Mouse (Mus musculus): ENCODE measurements around the gene Gpr135. TPM values are rescaled to one million over a fixed set of nuclear protein-coding genes. Genes with fewer than 3 reads are reported as not detected.

The Gpr135 gene
- polyA plus RNA-seq, 1 experiment from 2014 or later: 7.8 TPM

DNA sequence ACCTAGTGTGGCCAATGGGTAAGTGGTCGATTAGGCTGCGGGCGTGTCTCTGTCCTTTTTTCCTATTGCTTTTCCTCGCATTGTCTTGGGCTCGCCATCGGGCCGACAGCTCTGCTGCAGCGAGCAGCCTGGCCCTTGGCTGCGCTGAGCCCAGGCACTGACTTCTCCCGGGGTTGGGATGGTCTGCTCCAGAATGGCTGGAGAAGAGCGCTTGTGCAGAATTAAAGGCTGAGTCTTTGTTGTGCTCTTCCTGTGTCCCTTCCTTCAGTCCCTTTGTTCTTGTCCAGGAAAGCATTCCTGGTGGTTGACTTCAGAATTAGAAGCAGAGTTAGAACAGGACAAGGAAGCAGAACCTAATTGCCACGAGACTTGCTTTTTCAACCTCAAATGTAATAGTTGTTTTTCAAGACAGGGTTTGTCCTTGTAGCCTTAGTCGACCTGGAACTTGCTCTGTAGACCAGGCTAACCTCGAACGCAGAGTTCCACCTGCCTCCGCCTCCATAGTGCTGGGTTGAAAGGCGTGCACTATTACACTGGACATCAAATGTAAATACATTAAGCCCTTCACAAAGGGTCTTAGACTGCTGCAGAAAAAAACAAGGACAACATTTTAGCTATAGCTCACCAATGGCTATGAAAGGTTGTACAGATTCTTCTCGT is 15.4 kb upstream of the Gpr135 start:
- no peaks in the 10 kb centered on the region for H3K27me3 ChIP-seq (replicated peaks; ENCODE audit: control insufficient read depth, insufficient read depth, low read length)
- WGBS: 1% methylated on average over 18 of the region's 18 CpGs
- peaks cover 2% of the 10 kb centered on the region; the same call in 1 of the 2 replicates for H3K36me3 ChIP-seq (ENCODE audit: control insufficient read depth, insufficient read depth, low read length)
- peak overlapping the region; percentile 48 for H3K4me3 ChIP-seq (ENCODE audit: low read length)
- no peaks in the 10 kb centered on the region for H3K9me3 ChIP-seq (ENCODE audit: control insufficient read depth, low read length)
- peaks cover 21% of the 10 kb centered on the region for H3K4me1 ChIP-seq (ENCODE audit: control insufficient read depth, insufficient read depth, low read depth, low read length)
- peak overlapping the region; percentile 83 for H3K9ac ChIP-seq (ENCODE audit: low read depth, low read length)
- peak overlapping the region; percentile 92 for H3K27ac ChIP-seq (ENCODE audit: low read depth, low read length)
- H3K4me2 ChIP-seq (ENCODE audit: low read length): peak overlapping the region; percentile 74
- no peak for ATAC-seq

DNA sequence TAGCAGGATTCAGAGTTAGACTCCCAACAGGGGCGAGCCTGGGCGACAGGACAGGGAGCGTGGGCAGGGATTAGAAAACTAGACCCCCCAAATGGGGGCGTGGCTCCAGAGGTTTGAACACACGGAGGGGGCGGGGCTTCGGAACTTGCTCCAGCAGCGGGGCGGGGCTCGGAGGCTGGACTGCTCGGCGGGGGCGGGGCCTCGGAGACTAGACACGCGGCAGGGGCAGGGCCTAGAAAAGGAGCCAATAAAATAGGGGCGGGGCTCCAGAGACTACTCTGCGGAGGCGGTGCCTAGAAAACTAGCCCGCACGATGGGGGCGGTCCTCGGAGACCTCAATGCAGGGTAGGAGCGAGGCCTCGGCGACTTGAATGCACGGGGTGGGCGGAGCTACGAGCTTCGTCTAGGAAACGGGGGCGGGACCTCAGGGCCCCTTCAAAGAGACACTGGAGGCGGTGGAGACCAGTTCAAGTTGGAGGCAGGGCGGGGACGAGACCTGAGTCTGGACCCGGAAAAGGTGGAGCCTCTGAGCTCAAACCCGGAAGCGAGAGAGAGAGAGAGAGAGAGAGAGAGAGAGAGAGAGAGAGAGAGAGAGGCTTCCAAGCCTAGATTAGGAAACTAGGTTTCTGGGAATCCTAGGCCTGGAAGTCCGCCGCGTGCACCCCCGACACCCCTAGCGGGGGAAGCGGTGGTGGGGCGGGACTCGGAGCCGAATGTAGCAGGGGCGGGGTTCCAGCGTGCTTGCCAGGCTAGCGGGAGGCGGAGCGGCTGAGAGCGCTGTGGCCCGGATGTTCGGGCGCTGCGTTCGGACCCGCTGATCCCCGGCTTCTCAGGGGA is 14.6 kb upstream of the Gpr135 start, which contains the start of the genes L3hypdh and Jkamp:
TSS of gene L3hypdh (minus strand) at position 111 of the 837 bp plus-strand sequence.
TSS of gene Jkamp (plus strand) at position 261 of the 837 bp plus-strand sequence.
- ATAC-seq: peak; percentile 96

GRCm38 (mm10) chr12:72085024-72085328 is 14.1 kb upstream of the Gpr135 start:
- Histone ChIP-seq H3K9me3 (ENCODE audit: control insufficient read depth, low read length) (no peaks in the 10 kb centered on the region), H3K27ac (ENCODE audit: low read depth, low read length) (peak overlapping the region; percentile 92), H3K9ac (ENCODE audit: low read depth, low read length) (peak overlapping the region; percentile 80), H3K4me3 (ENCODE audit: low read length) (peak overlapping the region; percentile 48), H3K4me2 (ENCODE audit: low read length) (peak overlapping the region; percentile 74), H3K27me3 (replicated peaks; ENCODE audit: control insufficient read depth, insufficient read depth, low read length) (no peaks in the 10 kb centered on the region), H3K36me3 (ENCODE audit: control insufficient read depth, insufficient read depth, low read length) (no peaks in the 10 kb centered on the region), H3K4me1 (ENCODE audit: control insufficient read depth, insufficient read depth, low read depth, low read length) (peaks cover 21% of the 10 kb centered on the region)
- WGBS: 0% methylated on average over 31 of the region's 31 CpGs
- peak; percentile 31 for ATAC-seq

More for the DNA sequence above, 14.6 kb upstream of the Gpr135 start, which contains the start of the genes L3hypdh and Jkamp:
- Histone ChIP-seq H3K27me3 (replicated peaks; ENCODE audit: control insufficient read depth, insufficient read depth, low read length) (no peaks in the 10 kb centered on the region), H3K4me3 (ENCODE audit: low read length) (peak within 1 kb of the TSS; percentile 48), H3K4me1 (ENCODE audit: control insufficient read depth, insufficient read depth, low read depth, low read length) (peaks cover 21% of the 10 kb centered on the region), H3K4me2 (ENCODE audit: low read length) (peak within 1 kb of the TSS; percentile 74), H3K36me3 (ENCODE audit: control insufficient read depth, insufficient read depth, low read length) (peaks cover 2% of the 10 kb centered on the region; the same call in 1 of the 2 replicates), H3K9me3 (ENCODE audit: control insufficient read depth, low read length) (no peaks in the 10 kb centered on the region), H3K9ac (ENCODE audit: low read depth, low read length) (peak within 1 kb of the TSS; percentile 83), H3K27ac (ENCODE audit: low read depth, low read length) (peak within 1 kb of the TSS; percentile 92)
- 1% methylated on average over 54 of the region's 60 CpGs for WGBS

DNA sequence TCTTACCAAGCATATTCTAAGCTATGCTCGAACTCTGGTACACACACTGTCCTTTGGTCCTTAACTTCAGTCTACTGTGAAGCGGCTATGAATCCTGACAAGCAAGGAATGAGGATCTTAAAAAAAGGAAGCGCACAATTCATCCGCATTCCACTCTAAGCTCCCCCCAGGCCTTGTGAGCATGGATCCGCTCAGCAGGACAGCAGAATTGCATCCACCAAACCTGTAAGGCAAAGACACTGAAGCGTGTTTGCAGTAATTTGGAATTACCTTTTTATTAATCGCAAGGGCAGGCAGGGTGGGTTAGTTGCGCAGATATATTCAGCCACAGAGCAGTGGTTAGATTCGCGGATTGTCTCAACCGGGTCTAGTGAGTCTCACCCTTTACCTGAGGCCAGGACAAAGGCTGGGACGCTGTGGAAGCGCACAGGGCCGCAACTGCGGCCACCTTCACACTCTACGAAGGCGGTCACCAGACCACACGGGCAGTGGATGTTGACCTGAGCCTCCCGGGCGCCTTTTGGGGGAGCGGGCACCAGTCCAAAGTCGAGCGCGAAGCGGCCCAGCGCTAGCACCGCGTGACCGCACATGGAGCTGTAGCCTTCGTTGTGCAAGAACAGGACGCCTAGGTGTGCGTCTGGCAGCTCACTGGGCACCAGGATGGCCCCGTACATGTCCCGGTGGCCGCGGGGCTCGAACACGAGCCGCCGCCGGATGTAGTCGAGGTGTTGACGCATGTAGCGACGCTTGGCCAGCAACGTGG is 13.5 kb upstream of the Gpr135 start:
- Histone ChIP-seq H3K4me1 (ENCODE audit: control insufficient read depth, insufficient read depth, low read depth, low read length) (peaks cover 21% of the 10 kb centered on the region), H3K9me3 (ENCODE audit: control insufficient read depth, low read length) (no peaks in the 10 kb centered on the region), H3K9ac (ENCODE audit: low read depth, low read length) (peak overlapping the region; percentile 80), H3K36me3 (ENCODE audit: control insufficient read depth, insufficient read depth, low read length) (no peaks in the 10 kb centered on the region), H3K4me2 (ENCODE audit: low read length) (peak overlapping the region; percentile 74), H3K4me3 (ENCODE audit: low read length) (peak overlapping the region; percentile 48), H3K27ac (ENCODE audit: low read depth, low read length) (peak overlapping the region; percentile 92), H3K27me3 (replicated peaks; ENCODE audit: control insufficient read depth, insufficient read depth, low read length) (no peaks in the 10 kb centered on the region)
- peak; percentile 12 for ATAC-seq
- 4% methylated on average over 46 of the region's 46 CpGs for WGBS

GRCm38 (mm10) chr12:72083265-72083664 is 12.3 kb upstream of the Gpr135 start:
- Histone ChIP-seq H3K4me1 (ENCODE audit: control insufficient read depth, insufficient read depth, low read depth, low read length) (peaks cover 21% of the 10 kb centered on the region), H3K27ac (ENCODE audit: low read depth, low read length) (no peak overlapping the region), H3K36me3 (ENCODE audit: control insufficient read depth, insufficient read depth, low read length) (no peaks in the 10 kb centered on the region), H3K9ac (ENCODE audit: low read depth, low read length) (no peak overlapping the region), H3K4me2 (ENCODE audit: low read length) (no peak overlapping the region; the same call in 1 of the 2 replicates), H3K9me3 (ENCODE audit: control insufficient read depth, low read length) (no peaks in the 10 kb centered on the region), H3K4me3 (ENCODE audit: low read length) (no peak overlapping the region), H3K27me3 (replicated peaks; ENCODE audit: control insufficient read depth, insufficient read depth, low read length) (no peaks in the 10 kb centered on the region)
- no peak for ATAC-seq
- WGBS: 84% methylated on average over 9 of the region's 9 CpGs

- WGBS: 24% methylated on average over 18 of the region's 18 CpGs
- H3K4me2 ChIP-seq (ENCODE audit: low read length): peak overlapping the region; percentile 46
- peak overlapping the region; percentile 35; the same call in 1 of the 2 replicates for H3K9ac ChIP-seq (ENCODE audit: low read depth, low read length)
- no peak overlapping the region for H3K27ac ChIP-seq (ENCODE audit: low read depth, low read length)
- no peaks in the 10 kb centered on the region for H3K9me3 ChIP-seq (ENCODE audit: control insufficient read depth, low read length)
- no peak overlapping the region for H3K4me3 ChIP-seq (ENCODE audit: low read length)
- no peaks in the 10 kb centered on the region for H3K27me3 ChIP-seq (replicated peaks; ENCODE audit: control insufficient read depth, insufficient read depth, low read length)
- ATAC-seq: no peak
- peaks cover 12% of the 10 kb centered on the region for H3K4me1 ChIP-seq (ENCODE audit: control insufficient read depth, insufficient read depth, low read depth, low read length)
- H3K36me3 ChIP-seq (ENCODE audit: control insufficient read depth, insufficient read depth, low read length): no peaks in the 10 kb centered on the region
Observed at GRCm38 (mm10) chr12:72082370-72082769, 11.4 kb upstream of the Gpr135 start.

DNA sequence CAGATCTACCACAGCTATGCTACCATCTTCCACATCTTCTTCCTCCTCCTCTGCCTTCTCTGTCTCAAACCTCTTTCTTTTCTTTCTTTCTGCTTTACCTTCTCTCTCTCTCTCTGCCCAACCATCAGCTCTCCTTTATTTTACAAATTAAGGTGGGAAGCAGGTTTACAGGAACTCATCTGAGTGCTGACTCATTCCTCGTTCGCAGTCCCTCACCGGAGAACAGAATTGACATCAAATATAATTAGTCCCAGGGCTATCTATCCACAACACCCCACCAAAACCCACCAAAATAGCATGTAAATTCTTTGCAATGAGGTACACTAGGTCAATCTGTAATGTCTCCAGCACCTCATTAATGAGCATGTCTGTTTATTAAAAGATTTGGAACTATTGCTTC is 11.0 kb upstream of the Gpr135 start:
- no peaks in the 10 kb centered on the region for H3K36me3 ChIP-seq (ENCODE audit: control insufficient read depth, insufficient read depth, low read length)
- no peak overlapping the region for H3K4me3 ChIP-seq (ENCODE audit: low read length)
- no peak overlapping the region for H3K9ac ChIP-seq (ENCODE audit: low read depth, low read length)
- 59% methylated on average over 3 of the region's 3 CpGs for WGBS
- ATAC-seq: no peak
- H3K4me2 ChIP-seq (ENCODE audit: low read length): peak overlapping the region; percentile 46
- no peaks in the 10 kb centered on the region for H3K27me3 ChIP-seq (replicated peaks; ENCODE audit: control insufficient read depth, insufficient read depth, low read length)
- H3K4me1 ChIP-seq (ENCODE audit: control insufficient read depth, insufficient read depth, low read depth, low read length): peaks cover 10% of the 10 kb centered on the region
- H3K9me3 ChIP-seq (ENCODE audit: control insufficient read depth, low read length): no peaks in the 10 kb centered on the region
- H3K27ac ChIP-seq (ENCODE audit: low read depth, low read length): no peak overlapping the region

- ATAC-seq: no peak
- H3K9ac ChIP-seq (ENCODE audit: low read depth, low read length): no peak overlapping the region
- no peaks in the 10 kb centered on the region for H3K9me3 ChIP-seq (ENCODE audit: control insufficient read depth, low read length)
- no peaks in the 10 kb centered on the region for H3K36me3 ChIP-seq (ENCODE audit: control insufficient read depth, insufficient read depth, low read length)
- no peak overlapping the region for H3K4me2 ChIP-seq (ENCODE audit: low read length)
- WGBS: 94% methylated on average over 3 of the region's 3 CpGs
- no peak overlapping the region for H3K4me3 ChIP-seq (ENCODE audit: low read length)
- no peaks in the 10 kb centered on the region for H3K27me3 ChIP-seq (replicated peaks; ENCODE audit: control insufficient read depth, insufficient read depth, low read length)
- H3K27ac ChIP-seq (ENCODE audit: low read depth, low read length): no peak overlapping the region
- peaks cover 4% of the 10 kb centered on the region for H3K4me1 ChIP-seq (ENCODE audit: control insufficient read depth, insufficient read depth, low read depth, low read length)
Observed at GRCm38 (mm10) chr12:72078248-72078647, 7.3 kb upstream of the Gpr135 start.
